Mouse (Mus musculus) mouse embryonic stem cell (cell line): ENCODE measurements around the gene Pros1.

Source experiments
- in situ Hi-C, 2 experiments: fragments of 300-500 bp; cut with MboI; formaldehyde crosslinking; loops; 1 replicate in 1 of 2; 3 replicates in 1 of 2; pipeline ENCODE4 v1.14.3; 2019 to 2020; ENCODE audit warnings: low sequenced_read_pairs in 2 of 2, low pct_unique_long_range_greater_than_20kb in 1 of 2, mixed read lengths in 1 of 2; ENCODE audit not compliant: unreplicated experiment in 1 of 2

Pros1 gene

DNA sequence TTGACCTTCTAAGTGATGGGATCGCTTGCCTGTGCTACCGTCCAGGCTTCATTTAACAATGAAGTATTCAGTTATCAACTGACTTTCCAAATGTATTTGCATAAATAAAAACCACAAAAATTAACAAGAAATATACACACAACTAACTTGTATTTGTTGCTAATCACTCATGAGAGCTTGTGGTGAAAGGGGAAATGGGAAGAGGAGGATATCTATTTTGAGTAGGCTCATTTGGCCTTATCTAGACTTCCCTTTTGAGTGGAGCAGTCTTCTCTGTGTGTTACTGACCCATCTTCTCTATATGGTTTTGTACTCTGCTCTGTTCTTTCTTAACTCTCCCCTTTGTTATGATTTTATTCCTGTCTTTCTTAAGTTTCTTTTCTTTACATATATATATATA, 2.2 kb downstream of the Pros1 start:
- in situ Hi-C loops, result no loop called here

DNA sequence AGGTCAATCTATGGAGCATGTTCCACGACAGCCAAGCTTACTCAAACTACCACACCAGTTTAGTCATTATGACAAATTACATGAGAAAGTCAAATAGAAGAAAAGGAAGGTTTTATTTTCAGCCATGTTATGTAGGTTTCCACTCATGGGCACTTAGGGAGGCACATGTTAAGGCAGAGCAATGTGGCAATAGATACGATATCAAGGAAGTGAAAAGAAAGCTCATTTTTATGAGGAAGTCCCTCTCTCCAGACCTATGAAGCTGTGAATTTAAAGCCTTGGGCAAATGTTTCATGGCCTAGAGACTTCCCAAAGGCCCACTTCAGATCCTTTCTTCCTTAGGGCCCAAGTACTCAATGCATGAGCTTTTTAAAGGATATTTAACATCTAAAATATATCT, 3.4 kb downstream of the Pros1 start:
- in situ Hi-C loops, result no loop called here

DNA sequence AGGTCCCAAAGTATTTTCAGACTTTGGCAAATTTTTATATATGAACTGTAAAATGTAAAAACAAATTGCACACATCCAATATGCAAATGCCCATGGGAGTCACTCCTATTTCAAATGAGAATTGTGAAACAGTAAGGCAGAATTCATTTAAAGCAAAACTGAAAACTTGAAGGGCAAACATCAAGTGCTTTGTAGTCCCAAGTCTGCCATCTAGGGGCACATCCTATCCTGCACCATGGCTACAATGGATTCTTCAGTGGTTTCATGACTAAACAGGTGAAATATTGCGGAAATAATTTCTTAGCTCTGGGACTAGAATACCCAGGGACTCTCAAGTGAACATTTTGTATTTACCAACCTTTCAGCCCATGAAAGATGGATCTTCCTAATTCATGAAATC, 3.9 kb downstream of the Pros1 start:
- in situ Hi-C loops, result no loop called here

DNA sequence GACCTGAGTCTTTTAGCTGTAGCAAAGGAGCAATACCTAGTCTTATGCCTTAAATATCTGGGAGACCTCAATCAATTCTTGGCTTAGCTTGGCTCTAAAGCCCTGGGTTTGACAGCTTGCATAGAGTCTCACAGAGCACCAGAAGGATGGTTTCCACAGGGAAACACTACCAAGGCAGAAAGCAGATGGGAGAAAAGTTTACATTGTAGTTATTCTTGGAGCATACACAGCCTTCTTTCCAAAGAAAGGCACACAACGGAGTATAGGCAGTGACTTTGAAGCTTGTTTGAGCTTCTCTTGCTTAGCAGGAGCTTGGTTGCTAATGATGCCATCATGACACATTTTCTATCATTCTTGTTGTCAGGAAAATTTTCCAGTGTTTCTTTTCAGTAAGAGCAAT, 6.0 kb downstream of the Pros1 start:
- in situ Hi-C loops, result no loop called here

DNA sequence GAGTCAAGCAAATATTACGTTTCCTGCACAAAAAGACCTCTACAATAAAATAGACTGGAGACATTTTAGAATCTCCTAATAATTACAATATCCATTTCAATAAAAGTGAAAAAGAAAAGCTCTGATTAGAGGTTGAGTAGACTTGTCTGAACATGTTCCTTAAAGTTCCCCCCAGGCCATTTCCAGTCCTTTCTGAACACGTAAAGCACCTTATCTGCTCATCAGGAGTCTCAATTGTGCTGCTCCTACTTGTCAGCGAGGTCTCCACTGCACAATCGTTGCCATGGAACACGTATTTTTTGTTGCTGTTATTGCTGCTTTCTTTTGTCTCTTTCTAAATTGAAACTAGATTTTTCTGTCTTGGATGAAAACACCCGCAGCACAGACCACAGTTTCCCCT, 7.3 kb downstream of the Pros1 start:
- in situ Hi-C loops, result no loop called here

DNA sequence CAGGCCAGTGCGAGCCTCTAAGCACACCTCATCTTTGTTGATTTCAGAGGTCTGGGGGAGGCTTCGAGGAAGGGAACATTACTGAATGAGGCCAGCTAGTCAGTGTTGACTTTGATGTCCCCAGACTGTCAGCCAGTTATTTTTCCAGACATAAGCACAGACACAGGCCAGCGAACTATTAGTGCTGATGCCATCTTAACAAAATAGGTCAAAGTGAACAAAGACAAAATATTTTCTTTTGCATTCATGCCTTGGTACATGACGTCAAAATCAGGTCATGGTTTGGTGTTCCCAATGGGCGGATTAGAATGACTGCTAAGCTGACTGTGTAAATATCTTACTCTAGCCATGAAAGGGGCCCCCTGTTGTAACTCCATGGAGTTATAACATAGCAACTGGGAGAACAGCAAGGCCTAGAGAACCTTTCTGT, 18.6 kb downstream of the Pros1 start:
- in situ Hi-C loops, result no loop called here

DNA sequence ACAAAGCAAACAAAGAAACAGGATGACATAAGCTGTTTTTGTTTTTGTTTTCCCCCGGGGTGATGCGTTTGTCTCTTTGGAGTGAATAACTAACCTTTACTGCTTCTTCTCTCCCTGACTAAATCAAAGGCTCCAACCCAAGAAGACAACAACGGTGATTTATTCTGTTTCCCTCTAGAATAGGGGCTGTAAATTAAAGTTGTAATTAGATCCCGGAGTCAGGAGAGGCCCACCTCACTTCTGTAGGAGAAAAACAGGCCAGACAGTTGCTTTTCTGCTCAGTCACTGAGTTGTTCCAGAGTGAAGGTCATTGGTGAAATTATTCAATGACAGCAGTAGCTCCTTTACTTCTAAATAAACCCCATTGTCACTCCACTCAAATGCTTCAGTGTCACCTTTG, 19.1 kb downstream of the Pros1 start:
- in situ Hi-C loops, result no loop called here

DNA sequence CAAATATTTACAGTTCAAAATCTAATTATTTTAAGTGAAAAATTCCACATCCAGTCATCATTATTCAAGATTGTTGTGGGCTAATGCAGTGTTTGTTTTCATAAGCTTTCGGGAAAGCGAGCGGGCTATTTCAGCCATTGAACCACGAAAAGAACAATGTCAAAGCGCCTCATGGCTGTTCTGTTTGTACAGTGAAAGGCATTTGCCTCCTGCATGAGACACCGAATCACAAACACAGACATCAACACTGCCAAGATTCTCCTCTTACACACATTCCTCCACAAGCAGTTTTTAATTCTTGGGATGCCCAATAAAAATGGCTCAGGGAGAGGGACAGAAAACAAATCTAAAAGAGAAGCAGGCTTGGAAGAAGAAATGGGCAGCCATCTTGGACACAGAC, 20.0 kb downstream of the Pros1 start:
- in situ Hi-C loops, result no loop called here

DNA sequence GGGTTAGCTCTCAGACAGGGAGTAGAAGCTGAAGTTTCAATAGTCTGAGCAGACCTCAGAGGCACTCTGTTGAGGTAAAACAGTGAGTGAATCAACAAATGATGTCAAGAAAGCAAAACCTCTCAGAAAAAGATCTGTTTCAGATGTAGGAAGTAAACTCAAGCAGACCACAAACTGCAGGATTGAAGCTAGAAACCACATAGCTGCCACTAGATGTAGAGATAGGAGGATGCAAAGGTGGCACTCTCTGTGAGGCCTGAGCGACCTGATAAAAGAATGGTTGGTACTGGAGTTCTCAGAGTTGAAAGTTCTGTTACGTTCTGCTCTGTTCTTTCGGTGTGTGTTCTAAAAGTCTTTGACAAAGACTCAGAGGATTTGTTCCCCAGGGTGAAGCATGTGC, 41.7 kb downstream of the Pros1 start:
- in situ Hi-C loops, result no loop called here

DNA sequence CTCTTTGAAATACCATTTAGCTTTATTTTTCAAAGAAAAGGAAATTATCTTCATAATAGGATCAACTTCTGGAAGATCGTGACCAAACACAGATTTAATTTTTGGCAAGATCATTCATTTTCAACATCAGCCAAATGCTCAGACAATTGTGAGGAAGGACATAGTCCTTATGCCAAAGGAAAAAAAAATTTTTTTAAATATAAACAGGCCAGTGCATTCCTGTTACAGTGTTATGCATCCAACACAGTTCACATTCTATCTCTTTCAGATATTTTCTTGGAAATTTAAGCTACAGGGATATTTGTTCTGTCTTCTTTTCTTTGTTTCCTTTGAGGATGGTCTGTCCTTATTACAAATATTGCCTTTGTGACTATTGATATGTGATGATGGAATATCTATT, 57.3 kb downstream of the Pros1 start:
- in situ Hi-C loops, result no loop called here

DNA sequence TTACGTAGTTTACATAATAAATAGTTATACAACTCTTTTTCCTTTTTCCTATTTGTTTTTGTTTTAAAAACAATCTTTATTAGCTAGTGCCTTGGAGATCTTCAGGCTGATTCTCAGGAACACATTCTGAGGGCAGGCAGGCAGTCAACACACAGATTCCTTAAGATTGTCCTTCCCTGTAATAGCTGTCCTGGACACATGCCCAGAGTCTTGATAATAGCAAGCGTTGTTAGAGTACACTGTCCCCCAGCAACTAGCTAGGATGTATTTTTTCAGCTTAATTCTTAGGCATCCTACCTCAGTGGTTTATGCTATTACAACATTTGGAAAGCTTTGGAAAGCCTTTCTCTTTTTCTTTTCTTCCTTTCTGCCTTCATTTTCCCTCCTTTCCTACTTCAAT, 58.1 kb downstream of the Pros1 start:
- in situ Hi-C loops, result no loop called here

DNA sequence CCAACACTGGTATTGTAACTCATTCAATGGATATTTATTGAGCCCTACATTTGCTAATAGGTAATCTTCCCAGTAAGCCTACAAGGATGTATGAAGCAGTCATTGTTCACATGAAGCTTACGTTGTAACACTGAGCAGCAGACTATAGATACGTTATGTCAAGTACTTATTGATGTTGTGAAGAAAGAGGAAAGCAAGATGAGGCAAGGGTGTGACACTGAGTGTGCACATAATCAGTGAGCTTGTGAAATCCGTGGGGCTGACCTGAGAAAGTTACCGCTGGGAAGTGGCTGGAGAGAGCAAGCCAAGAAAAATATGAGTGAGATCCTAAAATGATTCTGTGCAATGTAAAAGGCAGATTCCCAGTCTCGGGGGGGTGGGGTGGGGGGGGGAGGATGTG, 61.4 kb downstream of the Pros1 start:
- in situ Hi-C loops, result no loop called here

DNA sequence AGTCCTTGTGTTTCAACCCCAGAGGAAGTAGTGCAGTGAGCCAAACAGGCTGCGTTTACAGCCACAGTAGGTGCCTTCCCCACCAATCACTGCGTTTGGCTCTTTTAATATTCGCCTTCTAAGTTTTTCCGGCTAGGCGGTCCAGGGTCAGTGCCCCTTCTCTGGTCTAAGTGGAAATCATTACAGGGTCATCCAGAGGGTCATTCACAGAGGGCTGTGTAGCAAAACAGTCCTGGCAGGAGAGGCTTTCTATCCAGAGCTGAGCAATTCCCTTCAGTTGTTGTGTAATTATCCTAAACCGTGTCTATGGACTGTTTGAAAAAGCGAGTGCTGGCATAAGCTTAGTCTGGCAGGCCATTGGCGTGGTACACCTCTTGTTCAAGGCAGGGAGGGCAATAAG, 68.1 kb downstream of the Pros1 start:
- in situ Hi-C loops, result no loop called here

DNA sequence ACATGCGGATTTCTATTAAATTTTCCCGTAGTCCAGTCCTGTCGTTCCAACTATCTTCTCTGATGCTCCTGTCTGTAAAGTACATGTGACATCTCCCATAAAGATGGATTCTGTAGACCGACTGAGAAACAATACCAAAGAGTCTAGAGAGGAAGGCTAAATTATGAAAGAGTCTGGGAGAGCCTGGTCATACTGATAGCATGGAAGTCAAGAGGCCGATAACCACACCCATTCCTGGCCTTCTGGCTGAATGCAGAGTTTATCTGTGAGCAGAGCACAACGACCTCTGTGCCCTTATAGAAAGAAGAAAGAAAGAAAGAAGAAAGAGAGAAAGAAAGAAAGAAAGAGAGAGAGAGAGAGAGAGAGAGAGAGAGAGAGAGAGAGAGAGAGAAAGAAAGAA, 77.2 kb downstream of the Pros1 start:
- in situ Hi-C loops, result no loop called here

DNA sequence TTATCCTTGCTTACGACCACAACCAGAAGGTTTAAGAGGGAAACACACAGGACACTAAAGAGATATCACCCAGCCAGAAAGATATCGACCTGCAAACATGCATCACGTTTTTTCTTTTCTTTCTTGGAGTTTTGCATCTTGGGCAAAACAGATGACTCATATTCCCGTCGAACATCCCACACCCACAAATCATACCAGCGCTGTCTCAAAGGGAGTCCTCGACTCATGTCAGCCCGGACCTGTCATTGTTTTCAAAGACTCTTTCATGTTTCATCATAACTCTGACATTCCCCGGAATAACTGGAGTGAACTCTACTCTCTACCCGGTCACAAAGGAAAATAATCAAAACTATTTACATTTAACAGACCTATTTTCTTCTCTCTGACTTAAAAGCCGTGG, 82.2 kb downstream of the Pros1 start:
- in situ Hi-C loops, result no loop called here

DNA sequence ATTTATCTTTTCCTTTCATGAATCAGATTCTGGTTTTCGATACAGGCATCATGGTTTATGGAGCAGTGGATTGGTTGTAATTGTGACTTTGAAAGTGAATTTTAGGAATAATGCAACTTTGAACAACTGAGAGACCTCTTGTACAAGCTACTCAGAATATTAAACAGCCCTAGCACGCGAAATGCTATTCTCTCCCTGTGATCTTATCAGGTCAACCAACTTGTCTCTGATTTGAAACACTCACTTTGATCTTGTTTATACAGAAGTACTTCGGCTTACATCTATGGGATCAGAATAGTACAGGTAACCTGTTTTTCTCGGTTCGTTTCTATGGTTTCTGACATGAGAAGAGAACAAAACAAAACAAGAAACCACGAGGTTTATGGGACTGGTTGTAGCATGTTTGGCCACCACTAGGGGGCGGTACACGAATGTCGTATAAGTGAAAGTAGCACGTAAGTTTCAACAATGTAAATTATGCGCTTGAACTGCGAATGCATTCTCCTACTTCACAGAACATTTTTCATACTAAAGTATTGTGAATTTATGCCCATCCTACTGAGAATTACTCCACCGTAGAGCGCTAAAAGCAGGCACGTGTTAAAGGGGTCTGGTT, 86.4 kb downstream of the Pros1 start:
- in situ Hi-C loops, result no loop called here

DNA sequence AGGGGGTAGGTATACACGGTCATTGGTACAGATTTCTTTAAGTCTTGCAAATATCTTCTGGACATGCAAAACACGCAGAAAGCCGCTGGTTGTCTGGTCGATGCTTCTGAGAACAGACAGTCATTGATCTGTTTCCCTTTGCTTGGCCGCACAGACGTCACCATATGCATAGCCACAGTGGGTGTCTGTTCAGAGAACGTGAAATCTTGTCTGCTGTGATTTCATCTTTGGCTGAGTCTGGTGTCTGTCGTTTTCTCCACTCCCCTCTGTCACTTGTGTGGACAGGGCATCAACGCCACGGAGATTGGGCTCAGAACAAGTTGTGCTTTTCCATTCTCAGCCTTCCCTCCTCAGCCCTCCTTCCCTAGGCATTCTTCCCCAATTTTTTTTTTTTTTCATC, 87.7 kb downstream of the Pros1 start:
- in situ Hi-C loops, result no loop called here

DNA sequence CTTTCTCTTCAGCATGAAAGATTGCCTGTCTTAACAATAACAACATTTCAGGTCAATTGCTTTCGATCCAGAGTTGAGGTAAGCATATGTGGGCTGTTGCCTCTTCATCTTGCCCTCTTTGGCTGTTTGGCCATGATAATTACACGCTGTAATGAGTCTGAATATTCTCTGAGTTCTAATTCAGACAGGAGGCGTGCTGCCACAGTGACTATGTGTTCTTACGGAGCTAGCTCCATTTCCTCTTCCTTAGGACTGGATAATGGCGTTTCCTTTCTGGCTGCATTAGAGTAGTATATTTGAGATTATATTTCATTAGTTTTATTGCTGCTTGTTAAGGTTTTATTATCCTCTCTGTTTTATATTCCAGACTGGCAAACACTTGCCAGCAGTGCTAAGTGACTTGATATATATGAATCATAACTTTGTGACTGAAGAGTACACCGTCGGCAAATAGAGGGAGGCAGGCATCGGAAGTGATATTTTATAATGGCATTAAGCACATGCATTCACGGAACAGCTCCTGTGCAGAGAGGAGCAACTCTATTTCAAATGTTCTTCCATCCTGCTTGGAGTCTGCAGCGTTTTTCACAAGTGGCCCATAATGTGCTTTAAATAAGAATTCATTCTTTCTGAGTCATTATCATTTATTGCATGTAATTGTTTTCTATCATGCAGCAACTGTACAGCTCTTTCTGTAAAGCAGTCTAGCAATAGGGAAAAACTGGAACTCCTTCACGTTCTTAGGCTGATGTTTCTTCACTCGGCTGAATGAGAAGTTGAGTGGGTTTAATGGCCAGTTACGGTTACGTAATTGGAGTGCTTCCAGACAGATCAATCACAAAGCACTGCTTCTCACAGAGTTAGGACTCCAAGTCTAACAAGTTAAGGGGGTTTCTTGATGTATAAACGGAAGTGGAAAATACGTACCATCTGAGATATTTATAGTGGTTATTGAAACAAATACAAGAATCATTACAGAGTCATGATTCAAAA, 88.6 kb downstream of the Pros1 start:
- in situ Hi-C loops, result no loop called here

DNA sequence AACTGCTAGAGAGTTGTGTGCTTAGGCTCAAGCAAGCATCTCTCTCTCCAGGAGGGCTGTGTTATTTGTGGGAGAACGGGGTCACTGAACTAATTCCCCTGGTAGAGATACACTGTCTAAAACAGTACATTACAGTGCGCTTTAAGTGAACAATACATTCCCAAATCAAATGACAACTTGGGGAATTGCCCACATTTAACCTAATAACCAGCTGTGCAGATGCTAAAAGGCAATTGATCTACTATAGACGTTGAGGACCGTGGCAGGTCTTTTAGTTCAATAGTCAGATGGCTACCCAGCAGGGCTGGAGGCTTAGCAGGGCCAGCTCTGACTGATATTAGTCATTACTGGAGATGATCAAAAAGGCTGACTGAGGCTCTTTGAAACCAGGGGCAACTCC, 104.4 kb downstream of the Pros1 start:
- in situ Hi-C loops, result no loop called here

DNA sequence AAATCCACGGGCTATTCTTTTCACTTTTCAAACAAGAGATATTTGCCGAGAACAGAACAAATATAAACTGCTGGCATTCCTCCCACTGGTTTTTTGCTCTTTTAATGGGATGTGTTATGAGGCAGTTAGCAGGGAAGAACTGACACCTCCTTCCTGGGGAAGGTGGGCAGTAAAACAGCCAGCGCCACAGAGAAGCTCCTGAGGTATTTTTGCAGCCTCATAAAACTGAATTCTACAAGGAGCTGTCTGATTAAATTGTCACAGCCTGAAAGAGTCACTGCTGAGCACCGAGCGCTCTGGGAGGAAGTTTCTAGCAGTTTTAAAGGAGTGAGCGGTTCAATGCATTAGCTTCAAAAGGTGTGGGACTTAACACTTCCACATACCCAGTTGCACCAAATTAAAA, 110.3 kb downstream of the Pros1 start:
- in situ Hi-C loops, result no loop called here
